Mouse (Mus musculus) ES-E14 (cell line): ENCODE data around the gene Nek7.

Source experiments
- CHD2 ChIP-seq: IDR thresholded peaks from 2 replicates; pipeline ENCODE4 v1.6.1; 2014; ENCODE audit warnings: mild to moderate bottlenecking, low read depth, low read length, inconsistent platforms
- ZC3H11A ChIP-seq: IDR thresholded peaks from 2 replicates; pipeline ENCODE4 v1.6.1; 2012; ENCODE audit warnings: low read depth, mild to moderate bottlenecking, inconsistent platforms, low read length, borderline replicate concordance

DNA sequence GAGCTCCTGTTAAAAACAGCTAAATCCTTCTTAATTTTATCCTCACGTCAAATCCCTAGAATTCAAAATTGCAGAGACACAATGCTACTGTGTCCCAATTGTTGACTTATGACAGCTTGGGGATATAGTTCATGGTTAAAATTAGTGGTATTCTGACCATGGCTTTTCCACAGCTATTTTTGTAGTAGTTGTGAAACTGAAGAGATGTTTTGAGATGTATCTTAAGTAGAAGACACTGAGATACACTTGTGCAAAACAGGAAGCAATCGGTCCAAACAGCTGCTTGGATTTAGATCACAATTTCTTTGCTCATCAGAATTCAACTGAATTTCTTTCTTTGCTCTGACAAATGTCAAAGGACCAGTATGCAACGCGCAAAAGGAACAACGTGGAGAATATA, 2.9 kb upstream of the Nek7 start:
- TF ChIP-seq ZC3H11A (no peak), CHD2 (no peak)
